Mouse (Mus musculus) kidney, adult 2 months (tissue): Measurements from ENCODE around the gene Icam2.

Source experiments
- CTCF ChIP-seq: fragments of 200-500 bp; conservative IDR thresholded peaks from 2 replicates; pipeline ENCODE4 v1.5.1; 2011; ENCODE audit warnings: low read depth, mild to moderate bottlenecking, control low read depth, low read length, moderate library complexity, mixed read lengths; ENCODE audit not compliant: insufficient read depth, insufficient read length
- POLR2A ChIP-seq: fragments of 200-500 bp; IDR thresholded peaks from one replicate; pipeline ENCODE4 v1.6.1; 2011; ENCODE audit warnings: low read depth, low read length, control low read depth

DNA sequence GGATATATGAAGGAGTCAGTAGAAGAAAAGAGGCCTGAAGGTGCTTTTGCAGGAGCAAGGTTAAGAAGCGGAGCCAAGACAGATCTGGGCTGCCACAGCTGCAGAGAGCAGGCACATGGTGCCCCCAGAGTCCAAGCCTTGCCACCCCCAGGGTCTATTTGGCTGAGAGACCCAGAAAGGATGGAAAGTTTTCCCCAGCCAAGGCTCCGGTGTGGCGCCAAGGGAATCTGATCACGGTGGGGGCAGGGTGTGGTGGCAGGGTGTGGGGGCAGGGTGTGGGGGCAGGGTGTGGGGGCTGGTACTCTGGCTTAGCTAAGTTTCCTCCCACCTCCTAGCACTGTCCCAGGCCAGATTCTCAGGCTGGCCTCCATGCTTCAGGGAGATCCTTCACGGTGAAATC lies 59.4 kb downstream of the Icam2 start:
- no peak for TF ChIP-seq CTCF
- no peak for TF ChIP-seq POLR2A
